Mouse (Mus musculus) E14TG2a.4 (cell line): Measurements from ENCODE around the gene Tox3.

Source experiments
- CTCF ChIP-seq: conservative IDR thresholded peaks from 2 replicates; pipeline ENCODE4 v1.5.1; 2014; ENCODE audit warnings: low read length
- NANOG ChIP-seq: IDR thresholded peaks from 2 replicates; pipeline ENCODE4 v1.6.1; 2014; ENCODE audit warnings: borderline replicate concordance, low read length, mixed read lengths
- POU5F1 ChIP-seq: IDR thresholded peaks from 2 replicates; pipeline ENCODE4 v1.6.1; 2014; ENCODE audit warnings: low read length, borderline replicate concordance

GRCm38 (mm10) chr8:90273182-90273581 is 75.0 kb downstream of the Tox3 start:
- TF ChIP-seq CTCF (no peak), NANOG (no peak), POU5F1 (no peak)
